Mouse (Mus musculus) heart, embryonic 10.5 days (tissue): ENCODE measurements around the gene Hirip3. TPM values are rescaled to one million over a fixed set of nuclear protein-coding genes. Genes with fewer than 3 reads are reported as not detected.

ENCODE experiments used
- DNase-seq: peaks from one replicate; pipeline ENCODE4 v3.0.0-alpha.2; 2017; ENCODE audit warnings: low spot score
- H3K27ac ChIP-seq: fragments of 300-500 bp; sonication (generic); 2 replicates; pipeline ENCODE4 v1.5.1; 2016; ENCODE audit warnings: mild to moderate bottlenecking
- H3K27me3 ChIP-seq: fragments of 300-500 bp; sonication (generic); 2 replicates; pipeline ENCODE4 v1.6.1; 2016; ENCODE audit warnings: mild to moderate bottlenecking; ENCODE audit not compliant: poor library complexity, insufficient read depth, severe bottlenecking
- H3K36me3 ChIP-seq: fragments of 300-500 bp; sonication (generic); 2 replicates; pipeline ENCODE4 v1.6.1; 2016; ENCODE audit warnings: mild to moderate bottlenecking, moderate library complexity
- H3K4me1 ChIP-seq: fragments of 300-500 bp; sonication (generic); 2 replicates; pipeline ENCODE4 v1.6.1; 2016; ENCODE audit warnings: mild to moderate bottlenecking
- H3K4me3 ChIP-seq: fragments of 300-500 bp; sonication (generic); 2 replicates; pipeline ENCODE4 v1.5.1; 2016; ENCODE audit warnings: mild to moderate bottlenecking, moderate library complexity
- H3K9me3 ChIP-seq: fragments of 300-500 bp; sonication (generic); 2 replicates; pipeline ENCODE4 v1.6.1; 2016; ENCODE audit warnings: mild to moderate bottlenecking, moderate library complexity
- WGBS: fragments of 180-500 bp; shearing (Covaris S2); methylation state at CpG from one replicate; pipeline ENCODE4 v1.1.7; 2016; 5-methylcytosine and 5-hydroxymethylcytosine counted together
- polyA plus RNA-seq: library from polyadenylated mRNA; unstranded; fragments of >200 nt; fragmentation: Nextera tagmentation; extraction: Ambion mirVana; gene quantifications from 2 replicates; pipeline ENCODE4 v1.2.1, GENCODE M21; 2016

Gene Hirip3
- polyA plus RNA-seq = 31.1 and 35.0 TPM in 2 replicates

- H3K4me1 ChIP-seq = peaks cover 32% of the 10 kb centered on the region
- peak within 1 kb of the TSS; percentile 76 for H3K4me3 ChIP-seq
- DNase-seq = peak; percentile 98
- H3K27me3 ChIP-seq = no peaks in the 10 kb centered on the region
- WGBS = 2% methylated on average over 42 of the region's 42 CpGs
- peaks cover 71% of the 10 kb centered on the region for H3K36me3 ChIP-seq
- H3K9me3 ChIP-seq = no peaks in the 10 kb centered on the region
- H3K27ac ChIP-seq = peak within 1 kb of the TSS; percentile 91
These were observed at the start of gene Hirip3 for GRCm38 (mm10) chr7:126861429-126862130. TSS of gene Hirip3 (plus strand) at chr7:126861972.

- 63% methylated on average over 8 of the region's 8 CpGs for WGBS
- no peak for DNase-seq
- Histone ChIP-seq H3K4me1 (no peaks in the 10 kb centered on the region), H3K27ac (no peak overlapping the region), H3K4me3 (no peak overlapping the region), H3K36me3 (no peaks in the 10 kb centered on the region), H3K27me3 (0 out of 2 replicates have a peak, but pooled peaks cover 8% of the 10 kb centered on the region), H3K9me3 (no peaks in the 10 kb centered on the region)
These were observed 46.0 kb upstream of the Hirip3 start for GRCm38 (mm10) chr7:126815726-126816222.

- no peak overlapping the region for H3K4me3 ChIP-seq
- no peaks in the 10 kb centered on the region for H3K36me3 ChIP-seq
- no peaks in the 10 kb centered on the region for H3K9me3 ChIP-seq
- no peak overlapping the region for H3K27ac ChIP-seq
- DNase-seq = no peak
- 87% methylated on average over 8 of the region's 8 CpGs for WGBS
- H3K4me1 ChIP-seq = no peaks in the 10 kb centered on the region
- H3K27me3 ChIP-seq = 0 out of 2 replicates have a peak, but pooled peaks cover 8% of the 10 kb centered on the region
These were observed 45.3 kb upstream of the Hirip3 start for GRCm38 (mm10) chr7:126816494-126816893.

- Histone ChIP-seq H3K4me1 (peaks cover 5% of the 10 kb centered on the region), H3K4me3 (no peak overlapping the region), H3K36me3 (no peaks in the 10 kb centered on the region), H3K27me3 (peaks cover 12% of the 10 kb centered on the region), H3K27ac (no peak overlapping the region), H3K9me3 (no peaks in the 10 kb centered on the region)
- DNase-seq = no peak
- 83% methylated on average over 7 of the region's 7 CpGs for WGBS
These were observed 44.2 kb upstream of the Hirip3 start for GRCm38 (mm10) chr7:126817595-126817994.

GRCm38 (mm10) chr7:126818818-126819217 lies 43.0 kb upstream of the Hirip3 start:
- Histone ChIP-seq H3K27me3 (peaks cover 17% of the 10 kb centered on the region), H3K27ac (no peak overlapping the region), H3K9me3 (no peaks in the 10 kb centered on the region), H3K4me3 (no peak overlapping the region), H3K36me3 (no peaks in the 10 kb centered on the region), H3K4me1 (peaks cover 15% of the 10 kb centered on the region)
- no peak for DNase-seq
- 35% methylated on average over 1 of the region's 1 CpGs for WGBS

GRCm38 (mm10) chr7:126821835-126822511 lies 39.8 kb upstream of the Hirip3 start:
- 17% methylated on average over 7 of the region's 7 CpGs for WGBS
- peak; percentile 90 for DNase-seq
- no peaks in the 10 kb centered on the region for H3K36me3 ChIP-seq
- peaks cover 43% of the 10 kb centered on the region for H3K27me3 ChIP-seq
- H3K4me1 ChIP-seq = peaks cover 18% of the 10 kb centered on the region
- no peak overlapping the region for H3K27ac ChIP-seq
- no peaks in the 10 kb centered on the region for H3K9me3 ChIP-seq
- no peak overlapping the region for H3K4me3 ChIP-seq

- H3K4me3 ChIP-seq = peak overlapping the region; percentile 54
- H3K27me3 ChIP-seq = peaks cover 48% of the 10 kb centered on the region
- 5% methylated on average over 9 of the region's 9 CpGs for WGBS
- H3K36me3 ChIP-seq = no peaks in the 10 kb centered on the region
- no peak for DNase-seq
- no peaks in the 10 kb centered on the region for H3K9me3 ChIP-seq
- H3K27ac ChIP-seq = 0 out of 2 replicates have a peak overlapping the region, but pooled peaks have one; percentile 25
- peaks cover 18% of the 10 kb centered on the region for H3K4me1 ChIP-seq
These were observed 39.0 kb upstream of the Hirip3 start for GRCm38 (mm10) chr7:126822741-126823140.

GRCm38 (mm10) chr7:126823202-126823711 lies 38.5 kb upstream of the Hirip3 start:
- 1% methylated on average over 12 of the region's 19 CpGs for WGBS
- DNase-seq = no peak
- peaks cover 49% of the 10 kb centered on the region for H3K27me3 ChIP-seq

GRCm38 (mm10) chr7:126823940-126824339 lies 37.8 kb upstream of the Hirip3 start:
- H3K9me3 ChIP-seq = no peaks in the 10 kb centered on the region
- peaks cover 18% of the 10 kb centered on the region for H3K4me1 ChIP-seq
- 14% methylated on average over 10 of the region's 10 CpGs for WGBS
- H3K36me3 ChIP-seq = no peaks in the 10 kb centered on the region
- H3K4me3 ChIP-seq = no peak overlapping the region
- DNase-seq = no peak
- H3K27me3 ChIP-seq = peaks cover 55% of the 10 kb centered on the region
- H3K27ac ChIP-seq = no peak overlapping the region

More at GRCm38 (mm10) chr7:126823202-126823711, 38.5 kb upstream of the Hirip3 start:
- 0 out of 2 replicates have a peak overlapping the region, but pooled peaks have one; percentile 25 for H3K27ac ChIP-seq
- peak overlapping the region; percentile 54 for H3K4me3 ChIP-seq
- H3K4me1 ChIP-seq = peaks cover 18% of the 10 kb centered on the region
- H3K9me3 ChIP-seq = no peaks in the 10 kb centered on the region
- no peaks in the 10 kb centered on the region for H3K36me3 ChIP-seq

GRCm38 (mm10) chr7:126825403-126825802 lies 36.4 kb upstream of the Hirip3 start:
- Histone ChIP-seq H3K27me3 (peaks cover 69% of the 10 kb centered on the region), H3K4me3 (no peak overlapping the region), H3K4me1 (peaks cover 18% of the 10 kb centered on the region), H3K36me3 (no peaks in the 10 kb centered on the region), H3K9me3 (no peaks in the 10 kb centered on the region), H3K27ac (no peak overlapping the region)
- DNase-seq = no peak
- 20% methylated on average over 8 of the region's 8 CpGs for WGBS

- no peak overlapping the region for H3K27ac ChIP-seq
- 62% methylated on average over 5 of the region's 5 CpGs for WGBS
- peaks cover 75% of the 10 kb centered on the region for H3K27me3 ChIP-seq
- no peaks in the 10 kb centered on the region for H3K36me3 ChIP-seq
- no peak overlapping the region for H3K4me3 ChIP-seq
- DNase-seq = no peak
- H3K4me1 ChIP-seq = peaks cover 18% of the 10 kb centered on the region
- no peaks in the 10 kb centered on the region for H3K9me3 ChIP-seq
These were observed 35.8 kb upstream of the Hirip3 start for GRCm38 (mm10) chr7:126825952-126826351.

GRCm38 (mm10) chr7:126831539-126831938 lies 30.2 kb upstream of the Hirip3 start, which contains the start of gene 4930451I11Rik:
TSS of gene 4930451I11Rik (minus strand) at chr7:126831639.
- Histone ChIP-seq H3K27me3 (peaks cover 52% of the 10 kb centered on the region), H3K36me3 (no peaks in the 10 kb centered on the region), H3K4me3 (peak within 1 kb of the TSS; percentile 56), H3K9me3 (no peaks in the 10 kb centered on the region), H3K4me1 (0 out of 2 replicates have a peak, but pooled peaks cover 3% of the 10 kb centered on the region), H3K27ac (peak within 1 kb of the TSS; percentile 67)
- no peak for DNase-seq
- WGBS = 53% methylated on average over 5 of the region's 5 CpGs
